Mouse (Mus musculus) lung, postnatal 10 days (tissue): Measurements from ENCODE around the gene Col11a2.
A peak's percentile ranks its signal among the peaks of the same experiment; 100 is the strongest.
"Not testable (repeated sequence)": the region's sequence is repeated elsewhere in the genome, so short reads cannot be mapped to it uniquely, and the experiment has no call there.

Experiments
- DNase-seq: peaks from one replicate; pipeline ENCODE4 v3.0.0; 2021

The Col11a2 gene

GRCm38 (mm10) chr17:34038878-34039561 is at the start of gene Col11a2:
Col11a2 (plus strand) TSS chr17:34039437.
- DNase-seq = no peak

DNA sequence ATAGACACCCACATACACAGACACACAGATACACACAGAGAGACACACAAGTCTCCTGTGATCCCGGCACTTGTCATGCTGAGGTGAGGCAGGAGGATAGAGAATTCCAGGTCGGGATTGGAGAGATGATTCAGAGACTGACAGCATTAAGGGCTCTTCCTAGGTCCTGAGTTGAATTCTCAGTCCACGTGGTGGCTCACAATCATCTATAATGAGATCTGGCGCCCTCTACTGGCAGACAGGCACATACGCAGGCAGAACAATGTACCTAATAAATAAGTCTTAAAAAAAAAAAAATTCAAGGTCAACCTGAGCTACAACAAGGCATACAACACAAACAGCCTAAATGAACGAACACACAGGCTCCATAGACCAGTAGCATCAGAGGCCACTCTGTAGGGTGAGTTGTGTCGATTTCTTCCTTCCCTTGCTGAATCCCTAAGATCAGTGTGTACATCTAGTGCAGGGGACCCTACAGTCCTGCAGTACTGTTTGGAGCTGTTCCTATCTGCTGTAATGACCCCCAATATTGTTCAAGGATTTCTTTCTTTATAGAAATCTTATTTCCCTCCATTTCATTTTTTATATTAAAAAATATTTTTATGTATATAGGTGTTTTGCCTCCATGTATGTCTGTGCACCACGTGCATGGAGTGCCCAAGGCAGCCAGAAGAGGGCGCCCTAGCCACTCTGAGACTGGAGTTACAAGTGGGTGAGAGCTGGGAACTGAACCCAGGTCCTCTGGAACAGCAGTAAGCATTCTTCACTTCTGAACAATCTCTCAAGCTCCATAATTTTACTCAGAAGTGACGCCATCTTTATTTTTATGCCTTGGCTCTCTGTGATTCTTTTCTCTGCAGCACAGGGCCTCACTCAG is 47.2 kb upstream of the Col11a2 start:
- peak; percentile 79 for DNase-seq

GRCm38 (mm10) chr17:33994959-33995358 is 44.3 kb upstream of the Col11a2 start:
- DNase-seq = no peak

DNA sequence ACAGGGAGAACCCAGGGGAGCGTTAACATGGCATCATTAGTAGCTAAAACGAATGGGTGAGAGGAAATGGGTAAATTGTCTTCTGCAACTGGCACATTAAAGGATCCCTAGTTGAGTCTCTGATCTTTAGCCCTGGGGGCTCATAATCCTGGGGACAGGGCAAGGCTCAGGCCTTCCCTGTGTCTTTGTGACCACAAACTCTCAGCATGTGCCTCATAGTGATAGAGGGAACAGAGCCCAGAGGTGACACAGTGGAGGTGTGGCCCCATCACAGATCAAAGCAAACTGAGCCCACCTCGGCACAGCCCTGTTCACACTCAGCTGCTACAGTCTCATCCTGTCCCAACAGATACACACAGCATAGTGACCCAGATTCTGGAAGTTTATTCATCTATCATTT is 43.6 kb upstream of the Col11a2 start:
- no peak for DNase-seq

- not testable (repeated sequence) for DNase-seq
Observed at GRCm38 (mm10) chr17:33997025-33997424, 42.2 kb upstream of the Col11a2 start.

DNA sequence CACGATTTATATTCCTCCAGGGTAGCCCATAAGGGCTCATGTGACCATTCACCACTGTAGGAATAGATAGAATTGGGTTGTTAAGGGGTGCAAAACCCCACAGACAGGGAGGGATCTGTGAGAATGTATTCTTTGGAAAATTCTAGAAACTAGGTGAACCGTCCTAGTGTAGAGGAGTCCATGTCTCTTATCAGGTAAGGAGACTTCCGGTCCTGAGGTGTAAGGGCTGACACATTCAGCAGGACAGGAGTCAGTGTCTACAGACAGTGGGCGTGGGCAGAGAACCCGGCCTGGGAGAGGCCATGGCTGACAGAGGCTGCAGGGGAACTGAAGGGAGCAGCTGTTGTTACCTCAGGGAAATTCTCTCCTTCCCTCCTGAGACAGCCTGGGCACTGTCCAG is 40.5 kb upstream of the Col11a2 start:
- not testable (repeated sequence) for DNase-seq

GRCm38 (mm10) chr17:33999341-34000149 is 39.7 kb upstream of the Col11a2 start:
- DNase-seq = no peak

- DNase-seq = peak; percentile 95
Observed at GRCm38 (mm10) chr17:34000150-34000537, 39.1 kb upstream of the Col11a2 start, which contains the start of gene H2-K1. H2-K1 (minus strand) TSS chr17:34000347.

DNA sequence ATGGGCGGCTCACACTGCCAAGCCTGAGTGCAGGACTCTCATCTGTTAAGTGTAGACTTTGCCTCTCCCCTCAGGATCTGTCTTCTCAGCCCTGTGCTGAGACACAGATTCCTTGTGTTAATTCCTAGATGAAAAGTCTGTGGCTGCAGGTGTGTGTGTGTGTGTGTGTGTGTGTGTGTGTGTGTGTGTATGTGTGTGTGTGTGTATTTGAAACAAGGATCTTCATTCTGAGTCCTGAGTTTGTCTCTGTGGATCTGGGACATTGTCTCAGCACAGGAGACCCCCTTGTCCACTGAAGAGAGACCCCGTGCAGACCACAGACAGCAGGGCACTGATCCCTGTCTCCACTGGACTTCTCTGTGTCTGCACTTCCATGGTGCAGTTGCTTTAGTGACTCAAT is 38.4 kb upstream of the Col11a2 start:
- DNase-seq = not testable (repeated sequence)

DNA sequence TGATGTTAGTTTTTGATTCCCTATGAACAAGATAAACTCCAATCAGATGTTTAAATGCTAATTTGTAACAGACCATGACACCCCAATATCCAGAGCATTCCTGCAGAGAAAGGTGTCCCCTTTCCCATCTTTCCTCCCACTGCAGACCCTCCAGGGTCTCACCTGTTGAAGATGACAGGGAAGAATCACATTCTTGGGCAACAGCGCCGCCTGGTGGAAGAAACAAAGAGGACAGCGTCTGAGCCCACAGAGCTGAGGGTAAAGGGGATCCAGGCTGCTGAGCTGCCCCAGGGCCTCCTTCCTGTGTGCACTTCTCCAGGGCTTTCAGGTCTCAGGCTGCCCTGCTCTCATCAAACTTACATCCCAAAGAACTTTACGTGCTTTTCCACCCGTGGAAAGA is 35.8 kb upstream of the Col11a2 start:
- peak; percentile 34 for DNase-seq

GRCm38 (mm10) chr17:34006570-34006969 is 32.7 kb upstream of the Col11a2 start:
- no peak for DNase-seq

GRCm38 (mm10) chr17:34010156-34010555 is 29.1 kb upstream of the Col11a2 start:
- no peak for DNase-seq

DNA sequence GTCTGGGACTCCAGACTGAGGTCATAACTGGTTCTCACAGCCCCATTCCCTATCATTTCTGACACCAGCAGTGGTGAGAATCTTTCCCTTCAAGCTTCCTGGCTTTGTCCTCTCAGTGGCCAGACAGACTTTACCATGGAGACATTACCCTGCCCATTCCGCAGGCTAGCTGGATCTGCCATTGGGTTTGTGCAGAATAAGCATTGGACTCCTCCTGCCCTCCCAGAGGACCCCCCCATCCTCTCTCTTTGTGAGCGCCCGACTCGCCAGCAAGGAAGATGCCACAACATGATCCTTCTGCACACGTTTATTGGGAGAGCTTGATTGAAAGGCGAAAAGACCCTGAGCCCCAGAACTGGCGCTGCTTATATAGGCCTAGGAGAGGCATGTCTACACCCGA is 25.8 kb upstream of the Col11a2 start:
- no peak for DNase-seq

DNA sequence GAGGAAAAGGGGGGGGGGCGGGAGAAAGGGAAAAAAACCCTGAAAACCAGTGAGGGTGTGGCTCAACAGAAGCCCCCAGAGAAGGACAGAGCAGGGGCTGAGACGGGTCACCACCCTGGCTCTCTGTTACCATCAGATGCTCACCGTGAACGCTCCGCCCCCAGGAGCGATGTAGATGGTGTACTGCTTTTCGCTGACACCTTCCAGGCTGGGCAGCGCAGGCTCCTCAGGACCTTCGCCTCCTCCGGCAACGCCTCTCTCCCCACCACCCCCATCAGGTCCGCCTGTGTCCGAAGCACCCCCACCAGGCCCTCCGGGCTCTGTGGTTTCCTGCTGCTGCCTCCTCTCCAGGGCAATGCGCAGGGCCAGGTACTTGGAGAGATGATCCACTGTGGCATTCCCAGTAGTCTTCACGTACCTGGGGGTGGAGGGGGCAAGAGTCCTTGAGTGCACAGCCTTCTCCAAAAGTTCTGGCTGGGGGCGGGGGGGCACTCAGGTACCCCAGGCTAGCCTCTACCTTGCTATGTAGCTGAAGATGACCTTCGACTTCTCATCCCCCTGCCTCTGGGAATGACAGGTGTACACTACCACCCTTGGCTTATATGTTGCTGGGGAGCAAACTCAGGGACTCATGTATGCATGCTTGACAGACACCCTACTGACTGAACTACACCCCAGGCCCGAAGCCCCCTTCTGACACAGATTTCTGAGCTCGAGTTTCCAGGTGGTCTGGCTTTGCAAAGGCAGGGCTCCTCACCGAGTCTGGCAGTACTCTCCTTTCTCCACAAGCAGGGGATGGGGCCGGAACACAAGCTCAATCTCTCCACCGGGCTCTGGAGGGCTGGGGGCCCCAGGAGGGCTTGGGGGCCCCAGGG is 17.5 kb upstream of the Col11a2 start:
- peak; percentile 16 for DNase-seq

DNA sequence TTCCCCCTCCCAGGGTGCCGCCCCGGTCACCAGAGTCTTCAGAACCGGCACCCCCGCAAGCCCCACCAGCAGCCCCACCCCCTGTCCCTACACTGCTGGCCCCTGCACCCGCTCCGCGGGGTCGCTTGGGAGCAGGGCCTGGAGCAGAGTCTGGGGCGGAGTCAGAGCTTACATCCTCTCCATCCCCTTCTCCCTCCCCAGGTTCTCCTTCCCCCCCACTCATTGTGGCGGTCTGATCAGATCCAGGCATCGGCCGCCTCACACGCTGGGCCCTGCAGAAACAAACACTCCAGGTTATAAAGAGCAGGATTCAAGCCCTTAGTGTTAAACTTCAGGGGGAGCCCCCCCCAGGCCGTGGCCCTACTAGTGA is 16.8 kb upstream of the Col11a2 start:
- peak; percentile 9 for DNase-seq

- DNase-seq = no peak
Observed at GRCm38 (mm10) chr17:34022987-34023386, 16.2 kb upstream of the Col11a2 start.

DNA sequence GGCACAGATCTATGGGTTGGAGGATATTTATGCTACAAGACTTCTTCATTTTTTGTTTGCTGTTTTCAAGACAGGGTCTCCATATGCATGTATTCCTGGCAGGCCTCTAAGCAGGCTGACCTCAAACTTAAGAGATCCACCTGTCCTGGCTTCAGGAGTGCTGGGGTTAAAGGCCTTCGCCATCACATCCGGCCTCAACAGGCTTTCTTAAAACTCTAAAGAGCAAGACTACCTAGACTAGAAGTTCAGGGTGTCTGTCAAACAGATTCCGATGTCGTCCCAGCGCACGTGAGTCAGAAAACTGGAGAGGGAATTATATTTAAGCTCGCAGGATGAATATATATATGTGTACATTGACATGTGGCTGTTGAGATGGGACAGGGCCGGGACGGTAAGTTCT is 15.6 kb upstream of the Col11a2 start:
- DNase-seq = no peak

DNA sequence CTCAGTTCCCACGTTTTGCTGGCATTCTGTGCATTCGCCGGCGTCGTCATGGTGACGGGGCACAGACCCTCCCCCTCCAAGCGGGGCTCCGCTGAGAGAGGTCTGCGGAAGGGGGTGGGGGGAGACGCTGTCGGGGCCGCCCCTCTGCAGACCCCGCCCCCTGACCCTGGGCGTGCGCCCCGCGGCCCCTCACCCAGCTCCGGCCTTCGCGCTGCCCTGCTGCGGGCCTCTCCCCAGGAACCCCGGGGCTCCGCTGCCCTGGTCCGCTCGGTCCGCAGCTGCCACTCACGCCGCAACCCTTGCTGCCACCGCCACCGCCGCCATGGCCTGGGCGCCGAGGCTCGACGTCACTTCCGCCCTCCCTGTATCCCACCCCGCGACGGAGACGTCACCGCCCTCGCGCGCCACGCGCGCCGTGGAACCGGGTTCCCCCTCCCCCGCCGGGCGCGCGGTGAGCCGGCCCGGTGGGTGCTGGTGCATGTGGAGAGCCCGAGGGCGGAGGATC is 14.9 kb upstream of the Col11a2 start, which contains the start of gene Ring1:
Gene Ring1 (minus strand): TSS at position 364 of the 505 bp plus-strand sequence.
- DNase-seq = peak; percentile 88

GRCm38 (mm10) chr17:34024861-34025755 is 14.1 kb upstream of the Col11a2 start:
- peak; percentile 59 for DNase-seq

- no peak for DNase-seq
Observed at GRCm38 (mm10) chr17:34025756-34026151, 13.5 kb upstream of the Col11a2 start.

GRCm38 (mm10) chr17:34026221-34026620 is 13.0 kb upstream of the Col11a2 start:
- DNase-seq = no peak
